Mouse (Mus musculus): ENCODE results near the gene Farsb.

Gene Farsb

GRCm38 (mm10) chr1:78483430-78483829 lies 5.3 kb downstream of the Farsb start:
- DNase-seq: no peak

DNA sequence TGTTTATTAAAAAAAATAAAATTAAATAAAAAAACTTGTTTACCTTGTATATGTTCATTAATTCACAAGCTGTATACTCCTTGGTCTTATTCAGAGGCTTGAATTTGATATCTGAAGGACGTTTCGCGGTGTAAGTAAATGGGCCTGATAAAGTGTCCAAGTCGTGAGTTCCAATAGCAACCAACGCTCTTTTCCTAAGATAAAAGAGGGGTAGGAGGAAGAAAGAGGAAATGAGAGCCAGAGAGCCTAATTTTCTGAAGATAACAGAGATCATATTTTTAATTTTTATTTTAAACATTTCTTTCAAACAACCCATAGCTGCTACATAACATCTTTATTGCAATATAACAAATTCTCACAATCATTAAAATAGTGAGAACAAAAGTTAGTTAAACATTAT lies 16.3 kb downstream of the Farsb start:
- no peak for DNase-seq

DNA sequence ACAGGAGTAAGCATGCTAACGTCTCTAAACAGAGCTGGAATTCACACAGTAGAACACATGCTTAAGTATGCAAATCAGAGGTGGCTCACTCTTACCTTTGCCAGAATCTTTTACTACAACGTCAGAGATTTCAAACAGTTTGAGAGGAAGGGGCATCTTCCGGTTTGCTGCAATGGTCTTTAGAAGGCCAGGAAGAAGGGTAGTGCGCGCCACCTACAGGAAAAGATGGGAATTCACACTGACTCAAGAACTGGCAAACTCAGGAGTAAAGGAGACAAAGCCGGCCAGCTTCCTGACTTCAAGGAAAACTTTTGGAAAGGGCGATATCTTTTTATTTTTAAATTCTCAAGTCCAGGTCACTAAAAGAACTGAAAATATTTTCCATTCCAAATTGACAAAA lies 34.0 kb downstream of the Farsb start:
- peak; percentile 67 for DNase-seq

GRCm38 (mm10) chr1:78453886-78454285 lies 34.8 kb downstream of the Farsb start:
- no peak for DNase-seq

DNA sequence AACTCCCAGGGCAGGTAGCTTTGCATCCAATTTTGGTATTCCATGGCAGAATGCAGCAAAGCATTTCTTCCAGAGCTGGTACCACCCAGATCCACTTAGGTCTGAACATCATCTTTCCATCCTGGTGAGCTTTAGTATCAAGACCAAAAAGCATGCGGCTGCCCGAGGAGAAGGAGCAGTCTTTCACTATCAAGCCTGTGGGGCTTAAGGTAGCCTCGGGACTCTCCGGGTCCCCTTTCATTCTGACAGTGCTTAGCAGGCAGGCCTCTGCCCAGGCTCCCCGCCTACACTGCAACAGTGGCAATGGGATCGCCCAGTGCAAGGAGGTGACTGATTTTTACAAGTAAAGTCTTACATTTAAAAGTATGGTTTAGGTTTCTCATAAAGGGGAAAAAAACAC lies 36.2 kb downstream of the Farsb start:
- DNase-seq: no peak

GRCm38 (mm10) chr1:78451070-78451854 lies 37.4 kb downstream of the Farsb start:
- DNase-seq: no peak

DNA sequence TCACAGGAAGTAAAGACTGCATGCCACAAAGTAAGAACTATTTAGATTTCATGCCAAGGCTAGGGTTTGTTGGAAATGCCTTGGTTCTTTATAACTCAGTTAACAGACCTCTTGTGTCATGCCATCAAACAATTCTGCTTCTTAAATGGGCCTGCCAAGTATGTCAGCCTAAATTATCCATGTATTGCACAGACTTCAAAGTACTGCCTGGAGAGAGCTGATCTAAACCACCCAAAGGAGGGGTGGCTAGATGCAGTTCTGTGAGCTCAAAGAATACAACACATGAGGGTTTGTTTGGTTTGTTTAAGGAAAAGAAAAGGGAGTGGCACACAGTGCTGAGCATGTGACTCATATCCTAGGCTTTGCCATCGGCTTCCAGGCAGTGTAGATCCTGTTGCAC lies 40.6 kb downstream of the Farsb start:
- DNase-seq: no peak

GRCm38 (mm10) chr1:78446742-78447141 lies 42.0 kb downstream of the Farsb start:
- no peak for DNase-seq

- DNase-seq: no peak
Measured at GRCm38 (mm10) chr1:78446232-78446631, 42.5 kb downstream of the Farsb start.

DNA sequence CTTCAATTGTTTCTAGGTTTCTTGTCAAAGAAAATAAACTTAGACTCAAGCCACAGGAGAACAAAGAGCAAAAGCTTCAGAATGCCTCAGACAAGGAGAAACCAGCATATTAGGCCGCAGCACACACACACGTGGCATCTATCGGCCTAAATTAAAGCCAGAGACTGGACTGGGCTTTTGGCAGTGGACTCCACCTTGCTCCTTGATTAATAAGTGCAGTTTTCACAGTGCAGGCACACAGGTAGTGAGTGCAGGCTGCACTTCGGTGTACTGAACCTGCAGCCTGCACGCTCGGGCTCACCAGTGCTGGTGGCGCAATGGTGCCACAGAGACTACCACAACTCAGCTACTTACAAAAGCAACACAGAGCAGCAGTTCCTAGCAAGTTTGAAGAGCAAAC lies 45.6 kb downstream of the Farsb start:
- no peak for DNase-seq

DNA sequence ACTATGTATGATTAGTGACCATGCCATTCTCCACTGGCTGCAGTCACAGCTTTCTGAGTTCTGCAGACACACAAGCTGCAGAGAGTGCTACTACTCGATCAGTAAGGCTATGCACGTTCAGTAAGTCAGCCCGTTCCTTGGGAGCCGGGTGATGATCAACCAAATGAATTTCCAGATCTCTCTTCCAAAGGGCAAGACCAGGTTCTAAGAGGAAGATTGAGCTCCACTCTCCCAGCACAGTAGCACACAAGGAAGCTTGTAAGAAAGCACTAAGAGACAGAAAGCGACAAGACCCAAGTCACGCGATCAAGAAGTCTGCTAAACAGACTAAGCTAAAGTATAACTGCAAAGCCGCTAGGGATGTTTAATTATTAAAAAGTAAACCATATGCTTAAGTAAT lies 48.0 kb downstream of the Farsb start:
- no peak for DNase-seq

GRCm38 (mm10) chr1:78437150-78437549 lies 51.5 kb downstream of the Farsb start:
- no peak for DNase-seq

DNA sequence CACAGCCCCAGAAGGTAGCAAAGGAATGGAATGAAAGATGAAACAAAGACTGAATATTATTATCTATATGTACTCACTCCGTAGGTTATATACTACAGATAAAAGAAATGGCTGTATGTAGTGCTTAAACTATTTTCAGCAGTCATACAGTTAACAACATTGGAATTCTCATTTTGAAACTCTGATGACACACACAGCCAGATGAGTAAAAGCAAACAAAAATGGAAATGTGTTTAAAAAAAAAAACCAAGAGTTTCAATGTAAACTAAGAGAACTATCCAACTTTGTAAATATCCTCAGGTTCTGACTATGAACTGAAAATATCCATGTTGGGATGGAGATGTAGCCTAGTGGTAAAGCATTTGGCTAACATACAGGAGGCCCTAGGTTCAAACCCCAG lies 52.3 kb downstream of the Farsb start:
- DNase-seq: no peak

- no peak for DNase-seq
Measured at GRCm38 (mm10) chr1:78435967-78436366, 52.7 kb downstream of the Farsb start.

DNA sequence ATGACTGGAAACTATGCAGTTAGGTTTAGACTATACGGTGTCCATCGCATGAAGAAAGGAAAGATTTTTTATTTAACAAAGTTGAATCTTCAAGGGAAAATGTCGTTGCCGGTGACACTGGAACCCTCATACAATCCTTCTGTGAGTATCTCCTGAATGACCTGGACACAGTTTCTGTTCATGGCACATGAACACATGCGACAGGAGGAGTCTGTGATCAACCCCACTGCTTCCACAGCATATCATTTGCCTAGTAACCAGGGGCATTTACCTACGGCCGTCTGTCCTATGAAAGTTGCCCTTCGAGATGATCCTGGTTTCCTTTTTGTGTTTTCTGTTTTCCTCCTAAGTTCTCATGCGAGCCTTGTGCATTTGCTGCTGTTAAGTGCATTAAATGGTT lies 55.2 kb downstream of the Farsb start:
- DNase-seq: no peak

- DNase-seq: peak; percentile 71
Measured at GRCm38 (mm10) chr1:78428851-78429250, 59.8 kb downstream of the Farsb start.

GRCm38 (mm10) chr1:78426841-78427240 lies 61.9 kb downstream of the Farsb start:
- DNase-seq: no peak

- DNase-seq: peak; percentile 67
Measured at GRCm38 (mm10) chr1:78425793-78426700, 62.6 kb downstream of the Farsb start.

DNA sequence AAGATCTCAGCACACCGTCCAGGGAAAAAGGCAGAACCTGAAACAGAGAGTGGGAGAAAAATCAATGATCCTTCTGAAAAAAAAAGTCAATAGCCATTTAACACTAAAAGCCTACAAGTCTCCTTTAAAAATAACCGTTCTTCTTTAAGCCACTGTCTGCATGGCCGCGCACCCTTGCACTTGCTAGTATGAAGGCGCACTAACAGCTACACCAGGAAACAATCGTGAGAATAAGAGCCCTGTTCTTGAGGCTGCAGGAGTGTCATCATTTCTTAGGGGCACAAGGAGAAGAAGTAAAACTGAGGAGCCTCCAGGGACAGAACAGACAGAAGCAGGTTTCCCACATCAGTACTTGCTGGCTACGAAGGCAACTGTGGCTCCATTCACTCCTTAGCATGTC lies 63.4 kb downstream of the Farsb start:
- no peak for DNase-seq

DNA sequence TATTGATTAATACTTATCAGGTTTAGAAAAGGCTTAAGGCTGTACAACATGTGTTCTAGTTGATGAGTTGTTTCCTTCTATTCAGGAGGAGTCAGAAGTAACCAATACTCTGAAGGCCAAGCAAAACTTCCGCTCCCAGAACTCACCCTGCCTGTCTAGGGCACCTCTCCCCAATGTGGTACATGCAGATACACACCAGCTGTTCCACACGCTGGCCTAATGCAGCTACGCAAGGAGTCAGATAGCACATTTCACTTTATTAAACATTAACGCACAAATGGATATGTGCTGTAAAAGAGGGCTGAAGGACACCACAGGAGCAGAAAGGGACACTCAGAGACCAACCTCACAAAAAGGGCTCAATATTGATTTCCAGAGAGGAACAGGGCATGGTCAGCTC lies 63.8 kb downstream of the Farsb start:
- DNase-seq: no peak

DNA sequence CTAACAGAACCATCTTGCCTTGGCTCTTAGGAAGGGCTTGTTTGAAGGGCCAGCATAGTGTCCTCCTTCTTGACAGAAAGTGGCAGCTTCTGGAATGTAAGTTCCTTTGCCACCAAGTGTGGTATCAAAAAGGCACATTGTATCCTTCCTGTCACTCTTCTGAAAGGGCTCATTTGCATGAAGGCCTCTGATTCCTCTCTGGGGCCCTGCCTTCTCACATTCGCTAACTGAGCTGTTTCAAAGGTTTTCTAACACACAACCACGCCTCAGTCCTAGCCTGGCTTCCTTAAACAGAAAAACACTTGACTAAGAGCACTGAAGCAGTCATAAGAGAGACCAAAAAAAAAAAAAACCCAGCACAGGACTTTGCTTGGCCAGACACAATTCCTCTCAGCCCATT lies 66.1 kb downstream of the Farsb start:
- DNase-seq: no peak

DNA sequence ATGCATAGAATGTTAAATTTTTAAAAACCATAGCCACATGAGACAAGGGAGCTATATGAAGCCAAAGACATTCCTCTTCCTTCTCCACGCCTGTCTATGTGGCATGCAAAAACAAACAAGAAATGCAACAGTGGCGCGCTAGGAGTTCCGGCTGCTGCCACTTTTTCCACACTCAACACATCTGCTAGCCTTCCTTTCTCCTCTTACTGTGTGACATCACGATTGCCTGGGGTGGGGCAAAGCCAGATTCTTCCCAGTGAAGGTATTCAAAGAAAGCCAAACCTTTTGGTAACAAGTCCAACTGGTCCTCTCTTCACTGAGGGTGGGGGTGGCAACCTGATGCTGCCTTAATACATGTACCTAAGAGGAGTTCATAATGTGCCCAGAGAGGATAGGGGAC lies 66.9 kb downstream of the Farsb start:
- DNase-seq: no peak

DNA sequence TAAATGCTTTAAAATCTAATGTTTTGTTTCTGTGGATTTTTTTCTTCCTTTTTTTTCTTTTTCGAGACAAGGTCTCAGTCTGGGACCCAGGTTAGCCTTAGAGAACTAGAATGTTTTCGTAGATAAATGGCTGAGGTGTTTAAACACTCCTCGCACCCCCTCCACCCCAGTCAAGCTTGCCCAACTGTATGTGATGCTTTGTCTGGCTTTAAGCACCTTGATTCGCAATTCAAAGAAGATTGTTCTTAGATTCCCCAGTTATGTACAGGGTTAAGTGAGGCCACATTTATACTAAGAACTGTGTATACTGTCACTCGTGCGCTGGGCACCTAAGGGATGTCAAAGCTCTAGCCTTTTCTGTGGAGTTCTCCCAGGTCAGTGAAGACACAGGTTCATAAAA lies 68.4 kb downstream of the Farsb start:
- DNase-seq: no peak

- DNase-seq: peak; percentile 78
Measured at GRCm38 (mm10) chr1:78419593-78419992, 69.1 kb downstream of the Farsb start.

Data from retina, postnatal 1 day (tissue).